Mouse (Mus musculus): ENCODE results near the gene Nhsl1. TPM values are rescaled to one million over a fixed set of nuclear protein-coding genes. Genes with fewer than 3 reads are reported as not detected.

Nhsl1 gene
- polyA plus RNA-seq (2015; fragmentation: Nextera tagmentation; extraction: Ambion mirVana) = 14.2 and 16.3 TPM in 2 replicates

GRCm38 (mm10) chr10:18318916-18319481, at the start of gene Nhsl1:
Gene Nhsl1 (plus strand): TSS chr10:18318985.
- Histone ChIP-seq H3K4me2 (peak within 1 kb of the TSS; percentile 98), H3K9ac (peak within 1 kb of the TSS; percentile 82), H3K36me3 (ENCODE audit: poor library complexity, severe bottlenecking) (no peaks in the 10 kb centered on the region), H3K27ac (peak within 1 kb of the TSS; percentile 40; the same call in 1 of the 2 replicates), H3K4me3 (peak within 1 kb of the TSS; percentile 54), H3K27me3 (peaks cover 9% of the 10 kb centered on the region; the same call in 1 of the 2 replicates), H3K9me3 (replicated peaks) (no peaks in the 10 kb centered on the region), H3K4me1 (peaks cover 14% of the 10 kb centered on the region)
- under 1% methylated on average over 63 of the region's 63 CpGs for WGBS
- peak; percentile 82 for ATAC-seq

- H3K36me3 ChIP-seq (ENCODE audit: poor library complexity, severe bottlenecking) = no peaks in the 10 kb centered on the region
Observed at GRCm38 (mm10) chr10:18276090-18276734, 42.6 kb upstream of the Nhsl1 start.

GRCm38 (mm10) chr10:18283991-18284390, 34.8 kb upstream of the Nhsl1 start:
- no peaks in the 10 kb centered on the region for H3K36me3 ChIP-seq (ENCODE audit: poor library complexity, severe bottlenecking)
- H3K4me2 ChIP-seq = no peak overlapping the region
- WGBS = 87% methylated on average over 5 of the region's 5 CpGs
- no peak for ATAC-seq
- no peak overlapping the region for H3K9ac ChIP-seq
- H3K4me1 ChIP-seq = no peaks in the 10 kb centered on the region
- no peaks in the 10 kb centered on the region for H3K9me3 ChIP-seq (replicated peaks)
- H3K4me3 ChIP-seq = no peak overlapping the region
- H3K27ac ChIP-seq = no peak overlapping the region
- no peaks in the 10 kb centered on the region for H3K27me3 ChIP-seq

More at GRCm38 (mm10) chr10:18276090-18276734, 42.6 kb upstream of the Nhsl1 start:
- Histone ChIP-seq H3K4me3 (no peak overlapping the region), H3K9ac (no peak overlapping the region), H3K27me3 (no peaks in the 10 kb centered on the region), H3K4me2 (no peak overlapping the region), H3K27ac (no peak overlapping the region), H3K4me1 (no peaks in the 10 kb centered on the region), H3K9me3 (replicated peaks) (no peaks in the 10 kb centered on the region)
- 77% methylated on average over 4 of the region's 4 CpGs for WGBS
- ATAC-seq = no peak

GRCm38 (mm10) chr10:18289512-18289911, 29.3 kb upstream of the Nhsl1 start:
- ATAC-seq = no peak
- Histone ChIP-seq H3K27me3 (no peaks in the 10 kb centered on the region), H3K4me1 (no peaks in the 10 kb centered on the region), H3K27ac (no peak overlapping the region), H3K9me3 (replicated peaks) (no peaks in the 10 kb centered on the region), H3K4me2 (no peak overlapping the region), H3K9ac (no peak overlapping the region), H3K36me3 (ENCODE audit: poor library complexity, severe bottlenecking) (no peaks in the 10 kb centered on the region), H3K4me3 (no peak overlapping the region)
- WGBS = 85% methylated on average over 1 of the region's 1 CpGs

GRCm38 (mm10) chr10:18305106-18305505, 13.7 kb upstream of the Nhsl1 start:
- Histone ChIP-seq H3K9ac (no peak overlapping the region), H3K4me1 (no peaks in the 10 kb centered on the region), H3K9me3 (replicated peaks) (no peaks in the 10 kb centered on the region), H3K27ac (no peak overlapping the region), H3K4me2 (no peak overlapping the region), H3K27me3 (no peaks in the 10 kb centered on the region), H3K36me3 (ENCODE audit: poor library complexity, severe bottlenecking) (no peaks in the 10 kb centered on the region), H3K4me3 (no peak overlapping the region)
- no peak for ATAC-seq
- WGBS = 84% methylated on average over 5 of the region's 5 CpGs

- H3K4me2 ChIP-seq = no peak overlapping the region
- ATAC-seq = no peak
- H3K9ac ChIP-seq = no peak overlapping the region
- H3K27ac ChIP-seq = no peak overlapping the region
- 90% methylated on average over 1 of the region's 1 CpGs for WGBS
- peaks cover 14% of the 10 kb centered on the region for H3K4me1 ChIP-seq
- H3K27me3 ChIP-seq = peaks cover 6% of the 10 kb centered on the region; the same call in 1 of the 2 replicates
- no peak overlapping the region for H3K4me3 ChIP-seq
- no peaks in the 10 kb centered on the region for H3K9me3 ChIP-seq (replicated peaks)
- no peaks in the 10 kb centered on the region for H3K36me3 ChIP-seq (ENCODE audit: poor library complexity, severe bottlenecking)
Observed at GRCm38 (mm10) chr10:18315071-18315470, 3.7 kb upstream of the Nhsl1 start.

- Histone ChIP-seq H3K4me2 (peak overlapping the region; percentile 98; the same call in 1 of the 2 replicates), H3K9me3 (replicated peaks) (no peaks in the 10 kb centered on the region), H3K27me3 (peaks cover 9% of the 10 kb centered on the region; the same call in 1 of the 2 replicates), H3K4me3 (no peak overlapping the region), H3K27ac (no peak overlapping the region), H3K36me3 (ENCODE audit: poor library complexity, severe bottlenecking) (no peaks in the 10 kb centered on the region), H3K9ac (no peak overlapping the region), H3K4me1 (peaks cover 14% of the 10 kb centered on the region)
- WGBS = 54% methylated on average over 10 of the region's 10 CpGs
- ATAC-seq = no peak
Observed at GRCm38 (mm10) chr10:18317521-18317920, 1.3 kb upstream of the Nhsl1 start.

- Histone ChIP-seq H3K9me3 (replicated peaks) (no peaks in the 10 kb centered on the region), H3K4me1 (peaks cover 14% of the 10 kb centered on the region), H3K4me3 (peak overlapping the region; percentile 54), H3K9ac (peak overlapping the region; percentile 82), H3K27ac (peak overlapping the region; percentile 40; the same call in 1 of the 2 replicates), H3K4me2 (peak overlapping the region; percentile 98), H3K36me3 (ENCODE audit: poor library complexity, severe bottlenecking) (no peaks in the 10 kb centered on the region), H3K27me3 (peaks cover 9% of the 10 kb centered on the region; the same call in 1 of the 2 replicates)
- peak; percentile 78 for ATAC-seq
- 2% methylated on average over 54 of the region's 89 CpGs for WGBS
Observed at GRCm38 (mm10) chr10:18317961-18318915, 547 bp upstream of the Nhsl1 start.

GRCm38 (mm10) chr10:18319691-18320090, 906 bp downstream of the Nhsl1 start:
- 19% methylated on average over 4 of the region's 4 CpGs for WGBS
- Histone ChIP-seq H3K4me3 (peak overlapping the region; percentile 54), H3K27ac (no peak overlapping the region), H3K36me3 (ENCODE audit: poor library complexity, severe bottlenecking) (no peaks in the 10 kb centered on the region), H3K9ac (0 out of 2 replicates have a peak overlapping the region, but pooled peaks have one; percentile 82), H3K4me1 (peaks cover 14% of the 10 kb centered on the region), H3K27me3 (peaks cover 9% of the 10 kb centered on the region; the same call in 1 of the 2 replicates), H3K4me2 (peak overlapping the region; percentile 98), H3K9me3 (replicated peaks) (no peaks in the 10 kb centered on the region)
- no peak for ATAC-seq

- H3K27ac ChIP-seq = no peak overlapping the region
- H3K27me3 ChIP-seq = peaks cover 9% of the 10 kb centered on the region; the same call in 1 of the 2 replicates
- no peaks in the 10 kb centered on the region for H3K36me3 ChIP-seq (ENCODE audit: poor library complexity, severe bottlenecking)
- no peak overlapping the region for H3K9ac ChIP-seq
- no peak overlapping the region for H3K4me2 ChIP-seq
- WGBS = 87% methylated on average over 6 of the region's 6 CpGs
- no peak overlapping the region for H3K4me3 ChIP-seq
- no peaks in the 10 kb centered on the region for H3K9me3 ChIP-seq (replicated peaks)
- peaks cover 14% of the 10 kb centered on the region for H3K4me1 ChIP-seq
- no peak for ATAC-seq
Observed at GRCm38 (mm10) chr10:18321861-18322260, 3.1 kb downstream of the Nhsl1 start.

GRCm38 (mm10) chr10:18323701-18324100, 4.9 kb downstream of the Nhsl1 start:
- 43% methylated on average over 4 of the region's 4 CpGs for WGBS
- Histone ChIP-seq H3K4me1 (peaks cover 8% of the 10 kb centered on the region), H3K27me3 (0 out of 2 replicates have a peak, but pooled peaks cover 3% of the 10 kb centered on the region), H3K36me3 (ENCODE audit: poor library complexity, severe bottlenecking) (no peaks in the 10 kb centered on the region), H3K9me3 (replicated peaks) (no peaks in the 10 kb centered on the region), H3K27ac (no peak overlapping the region), H3K9ac (no peak overlapping the region), H3K4me3 (no peak overlapping the region), H3K4me2 (no peak overlapping the region)
- no peak for ATAC-seq
